Mouse (Mus musculus) hindbrain, embryonic 16.5 days (tissue): Measurements from ENCODE around the gene Celf2. TPM values are rescaled to one million over a fixed set of nuclear protein-coding genes. Genes with fewer than 3 reads are reported as not detected.

ENCODE experiments used
- ATAC-seq: fragments of 200-750 bp; cut with Nextera tagmentation; 2 replicates; pipeline ENCODE4 v1.8.0; 2017; ENCODE audit warnings: moderate TSS enrichment, moderate library complexity
- H3K27ac ChIP-seq: fragments of 300-500 bp; sonication (generic); 2 replicates; pipeline ENCODE4 v1.5.1; 2014; ENCODE audit warnings: low read depth, mild to moderate bottlenecking, control low read depth, low read length, moderate library complexity
- H3K27me3 ChIP-seq: fragments of 300-500 bp; sonication (generic); replicated peaks from 2 replicates; pipeline ENCODE4 v1.6.1; 2014; ENCODE audit warnings: low read length; ENCODE audit not compliant: control insufficient read depth, insufficient read depth
- H3K36me3 ChIP-seq: fragments of 300-500 bp; sonication (generic); 2 replicates; pipeline ENCODE4 v1.6.1; 2014; ENCODE audit warnings: mild to moderate bottlenecking, low read length, moderate library complexity, mixed read lengths; ENCODE audit not compliant: control insufficient read depth, insufficient read depth
- H3K4me1 ChIP-seq: fragments of 300-500 bp; sonication (generic); 2 replicates; pipeline ENCODE4 v1.6.1; 2014; ENCODE audit warnings: low read depth, low read length; ENCODE audit not compliant: control insufficient read depth, insufficient read depth
- H3K4me2 ChIP-seq: fragments of 300-500 bp; sonication (generic); 2 replicates; pipeline ENCODE4 v1.6.1; 2014; ENCODE audit warnings: mild to moderate bottlenecking, low read length, control low read depth, moderate library complexity
- H3K4me3 ChIP-seq: fragments of 300-500 bp; sonication (generic); 2 replicates; pipeline ENCODE4 v1.5.1; 2014; ENCODE audit warnings: mild to moderate bottlenecking, low read length, control low read depth, moderate library complexity
- H3K9ac ChIP-seq: fragments of 300-500 bp; sonication (generic); 2 replicates; pipeline ENCODE4 v1.6.1; 2014; ENCODE audit warnings: low read depth, mild to moderate bottlenecking, control low read depth, low read length, moderate library complexity
- H3K9me3 ChIP-seq: fragments of 300-500 bp; sonication (generic); 2 replicates; pipeline ENCODE4 v1.6.1; 2014; ENCODE audit warnings: mild to moderate bottlenecking, low read length, moderate library complexity; ENCODE audit not compliant: control insufficient read depth
- WGBS: fragments of 180-500 bp; shearing (Covaris S2); extraction: QIAGEN DNeasy Blood & Tissue Kit; methylation state at CpG from one replicate; pipeline ENCODE4 v1.1.7; 2014; 5-methylcytosine and 5-hydroxymethylcytosine counted together
- polyA plus RNA-seq: library from polyadenylated mRNA; unstranded; fragments of >200 nt; fragmentation: Nextera tagmentation; extraction: Ambion mirVana; gene quantifications from 2 replicates; pipeline ENCODE4 v1.2.1, GENCODE M21; 2015

Celf2 gene
- polyA plus RNA-seq, 1 experiment from 2014 or later: 130 TPM

DNA sequence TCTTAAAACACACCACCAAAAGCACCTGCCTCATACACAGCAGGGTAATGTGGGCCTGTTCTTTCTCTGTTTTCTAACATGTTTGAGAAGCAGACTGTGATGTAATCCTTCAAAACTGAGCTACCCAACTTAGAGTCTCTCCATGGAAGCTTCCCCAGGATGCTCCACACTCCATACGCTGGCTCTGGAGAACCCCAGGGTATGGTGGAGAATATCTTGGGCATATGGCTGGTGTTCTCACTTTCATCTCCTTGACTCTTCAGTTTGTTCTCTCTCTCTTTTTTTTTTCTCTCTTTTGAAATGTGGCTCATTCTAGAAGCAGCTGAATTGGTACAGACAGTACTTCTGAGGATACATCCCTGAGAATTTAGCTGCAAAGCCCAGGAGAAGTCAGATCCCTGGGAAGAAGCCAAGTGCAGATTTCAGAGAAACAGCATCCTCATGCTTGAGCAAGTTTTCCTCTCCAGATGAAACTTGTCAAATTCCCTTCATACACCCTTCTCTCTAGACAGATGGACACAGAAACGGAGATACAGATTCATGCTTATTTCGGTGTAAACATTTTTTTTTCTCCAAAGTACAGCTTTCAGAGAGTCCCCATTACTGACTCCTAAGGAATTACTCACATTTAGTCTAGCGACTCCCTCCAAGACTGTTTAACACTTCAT lies 581.5 kb downstream of the Celf2 start:
- Histone ChIP-seq H3K4me2 (no peak overlapping the region), H3K27ac (no peak overlapping the region), H3K4me1 (no peaks in the 10 kb centered on the region), H3K36me3 (no peaks in the 10 kb centered on the region), H3K4me3 (no peak overlapping the region), H3K9ac (no peak overlapping the region), H3K27me3 (no peaks in the 10 kb centered on the region), H3K9me3 (no peaks in the 10 kb centered on the region)
- ATAC-seq: no peak
- WGBS: 89% methylated on average over 4 of the region's 4 CpGs

DNA sequence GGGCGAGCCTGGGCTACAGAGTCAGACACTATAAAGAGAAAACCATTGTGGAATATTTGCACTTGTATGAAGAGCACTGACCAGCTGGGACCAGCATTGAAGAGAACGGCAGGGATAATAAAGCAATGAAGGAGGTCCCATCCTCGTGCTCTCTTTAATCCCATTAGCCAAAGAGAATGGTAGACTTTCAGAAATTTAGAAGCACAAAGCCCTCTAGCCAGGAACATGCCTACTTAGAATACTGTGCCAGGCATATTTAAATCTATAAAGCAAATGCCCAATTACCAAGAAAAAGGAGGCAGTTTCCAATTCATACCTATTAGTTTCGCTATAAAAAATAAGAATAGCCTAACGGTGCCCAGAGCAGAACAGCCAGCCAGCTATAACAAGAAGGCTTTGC lies 583.9 kb downstream of the Celf2 start:
- H3K4me1 ChIP-seq: no peaks in the 10 kb centered on the region
- H3K9ac ChIP-seq: no peak overlapping the region
- H3K27ac ChIP-seq: no peak overlapping the region
- H3K27me3 ChIP-seq: no peaks in the 10 kb centered on the region
- H3K36me3 ChIP-seq: no peaks in the 10 kb centered on the region
- WGBS: 61% methylated on average over 5 of the region's 5 CpGs
- H3K4me3 ChIP-seq: no peak overlapping the region
- no peak for ATAC-seq
- H3K9me3 ChIP-seq: no peaks in the 10 kb centered on the region
- H3K4me2 ChIP-seq: no peak overlapping the region

DNA sequence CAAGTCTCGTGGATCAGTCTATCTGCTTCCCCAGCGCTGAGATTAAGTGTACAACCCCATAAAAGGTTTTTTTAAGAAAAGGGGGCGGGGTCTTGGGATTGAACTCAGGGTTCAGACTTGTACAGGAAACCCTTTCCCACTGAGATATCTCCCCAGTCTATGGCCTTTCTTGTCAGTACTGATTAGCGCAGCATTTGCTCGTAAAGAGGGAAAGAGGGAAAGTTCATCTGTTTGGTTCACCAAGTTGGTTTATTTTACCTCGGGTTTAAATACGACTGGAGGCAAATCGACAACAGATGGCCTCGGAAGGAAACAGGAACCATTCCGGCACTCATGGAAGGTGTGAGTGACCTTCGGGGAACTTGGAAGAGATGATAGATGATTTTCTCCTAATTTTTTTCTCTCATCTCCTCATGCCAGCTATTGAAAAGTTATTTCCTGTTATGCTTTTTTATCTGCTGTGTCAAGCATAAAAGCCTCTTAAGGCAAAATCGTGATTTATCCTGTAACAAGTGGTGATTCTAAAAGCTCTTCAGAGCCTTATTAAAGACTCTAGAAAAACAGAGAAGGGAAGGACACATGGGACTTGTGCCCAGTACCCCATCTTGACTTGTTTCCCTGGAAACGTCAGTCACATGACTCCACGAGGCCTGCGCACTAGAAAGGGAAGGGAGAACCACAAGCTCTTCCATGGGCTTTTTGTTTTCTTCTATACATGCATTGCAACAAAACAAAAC lies 585.5 kb downstream of the Celf2 start:
- Histone ChIP-seq H3K36me3 (no peaks in the 10 kb centered on the region), H3K9me3 (no peaks in the 10 kb centered on the region), H3K27me3 (no peaks in the 10 kb centered on the region), H3K4me2 (no peak overlapping the region), H3K9ac (no peak overlapping the region), H3K27ac (no peak overlapping the region), H3K4me1 (no peaks in the 10 kb centered on the region), H3K4me3 (no peak overlapping the region)
- ATAC-seq: no peak
- 77% methylated on average over 15 of the region's 15 CpGs for WGBS

DNA sequence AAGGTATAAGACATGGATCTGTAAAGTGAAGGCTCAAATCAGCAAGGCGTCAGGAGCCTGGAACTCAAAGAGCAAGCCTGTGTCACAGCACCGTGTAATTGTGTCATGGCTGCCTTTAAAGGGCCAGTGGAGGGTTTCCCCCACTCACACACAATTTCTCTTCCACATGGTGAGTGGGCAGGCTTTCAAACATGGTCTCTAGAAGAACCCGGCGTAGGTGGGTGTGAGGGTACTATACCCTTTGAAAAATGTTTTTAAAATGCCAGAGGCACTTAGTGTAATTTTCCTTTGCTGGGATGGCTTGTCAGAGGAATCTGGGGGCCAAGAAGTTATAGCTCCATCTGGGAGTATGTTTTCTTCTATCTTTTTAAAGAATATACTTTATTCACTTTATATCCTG lies 594.0 kb downstream of the Celf2 start:
- Histone ChIP-seq H3K4me3 (no peak overlapping the region), H3K27me3 (no peaks in the 10 kb centered on the region), H3K9ac (no peak overlapping the region), H3K4me1 (no peaks in the 10 kb centered on the region), H3K36me3 (no peaks in the 10 kb centered on the region), H3K9me3 (no peaks in the 10 kb centered on the region), H3K27ac (no peak overlapping the region), H3K4me2 (no peak overlapping the region)
- WGBS: 87% methylated on average over 4 of the region's 4 CpGs
- ATAC-seq: no peak

DNA sequence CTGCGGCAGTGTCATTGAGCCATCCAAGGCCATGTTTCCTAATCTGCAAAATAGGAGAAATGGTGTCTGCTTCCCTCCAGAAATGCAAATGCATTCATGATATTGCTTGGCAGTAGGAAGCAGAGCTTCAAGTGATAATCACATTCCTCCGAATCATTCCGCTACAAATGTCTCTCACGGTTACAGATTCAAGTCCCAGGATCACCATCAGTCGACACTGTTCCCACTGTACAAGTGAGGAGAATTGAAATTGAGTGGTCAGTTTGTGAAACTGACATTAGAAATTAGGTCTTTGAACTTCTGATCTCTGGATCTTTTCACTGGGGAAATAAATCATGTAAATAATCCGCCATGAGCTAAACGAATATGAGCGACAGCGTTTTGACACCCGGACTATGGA lies 596.0 kb downstream of the Celf2 start:
- ATAC-seq: no peak
- no peaks in the 10 kb centered on the region for H3K4me1 ChIP-seq
- no peak overlapping the region for H3K4me2 ChIP-seq
- H3K4me3 ChIP-seq: no peak overlapping the region
- H3K36me3 ChIP-seq: no peaks in the 10 kb centered on the region
- WGBS: 82% methylated on average over 10 of the region's 10 CpGs
- no peaks in the 10 kb centered on the region for H3K27me3 ChIP-seq
- no peak overlapping the region for H3K27ac ChIP-seq
- H3K9me3 ChIP-seq: no peaks in the 10 kb centered on the region
- H3K9ac ChIP-seq: no peak overlapping the region

DNA sequence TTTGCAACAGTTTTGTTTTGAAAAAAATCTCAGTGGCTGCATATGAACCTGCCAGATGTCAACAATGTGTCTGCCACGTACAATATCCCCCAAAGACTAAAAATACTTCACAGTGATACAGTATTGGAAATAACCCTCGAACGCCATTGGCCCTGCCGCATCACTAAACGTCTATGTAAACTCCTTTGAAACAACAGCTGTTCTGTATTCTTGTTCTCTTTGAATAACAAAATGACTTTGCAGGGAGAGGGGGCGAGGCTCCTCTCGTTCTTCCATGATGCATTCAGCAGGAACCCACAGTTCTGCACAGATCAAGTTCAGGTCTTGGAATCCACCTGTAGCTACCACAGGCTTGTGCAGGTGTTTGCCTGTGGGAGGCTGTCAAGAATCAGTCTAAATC lies 597.4 kb downstream of the Celf2 start:
- no peak overlapping the region for H3K4me3 ChIP-seq
- no peak overlapping the region for H3K27ac ChIP-seq
- no peak overlapping the region for H3K9ac ChIP-seq
- H3K27me3 ChIP-seq: no peaks in the 10 kb centered on the region
- WGBS: 41% methylated on average over 7 of the region's 7 CpGs
- no peaks in the 10 kb centered on the region for H3K9me3 ChIP-seq
- H3K36me3 ChIP-seq: no peaks in the 10 kb centered on the region
- ATAC-seq: no peak
- H3K4me1 ChIP-seq: no peaks in the 10 kb centered on the region
- no peak overlapping the region for H3K4me2 ChIP-seq

DNA sequence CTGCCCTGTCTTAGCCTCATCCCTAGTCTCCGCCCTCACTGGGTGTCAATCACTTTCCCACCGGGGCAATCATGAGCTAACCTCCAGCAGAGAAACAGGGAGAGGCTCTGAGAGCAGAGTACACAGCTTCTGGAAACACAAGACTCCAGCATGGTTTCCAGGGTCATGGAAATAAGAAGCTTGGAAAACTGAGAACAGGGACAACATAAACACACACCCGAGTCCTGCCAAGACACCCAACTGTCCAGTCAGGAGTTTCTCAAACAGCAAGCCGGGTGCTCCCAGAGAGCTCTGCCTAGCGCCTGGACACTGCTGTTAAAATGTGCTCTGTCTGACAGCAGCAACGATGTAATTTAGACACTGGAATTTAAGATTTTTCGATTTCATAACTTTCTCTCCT lies 599.4 kb downstream of the Celf2 start:
- no peaks in the 10 kb centered on the region for H3K9me3 ChIP-seq
- H3K4me3 ChIP-seq: no peak overlapping the region
- ATAC-seq: no peak
- H3K9ac ChIP-seq: no peak overlapping the region
- H3K36me3 ChIP-seq: no peaks in the 10 kb centered on the region
- H3K27ac ChIP-seq: no peak overlapping the region
- H3K4me2 ChIP-seq: no peak overlapping the region
- no peaks in the 10 kb centered on the region for H3K4me1 ChIP-seq
- 77% methylated on average over 7 of the region's 7 CpGs for WGBS
- no peaks in the 10 kb centered on the region for H3K27me3 ChIP-seq

DNA sequence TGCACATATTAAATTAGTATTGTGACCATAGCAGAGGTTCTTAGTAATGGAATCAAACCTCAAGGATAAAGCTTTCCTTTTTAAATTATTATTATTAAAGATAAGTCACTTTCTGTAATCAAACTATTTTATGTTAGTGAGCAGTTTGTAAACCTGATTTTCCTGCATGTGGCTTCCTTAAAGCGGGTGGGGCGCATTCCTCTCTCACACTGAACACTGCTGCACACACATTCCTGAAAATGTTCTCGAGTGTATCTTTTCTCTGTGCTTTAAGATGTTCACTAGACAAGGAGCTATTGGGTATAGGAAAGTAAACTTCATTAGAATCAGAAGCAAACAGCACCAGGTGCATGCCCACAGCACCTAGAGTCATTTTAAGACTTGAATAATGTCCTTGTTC lies 605.0 kb downstream of the Celf2 start:
- peaks cover 2% of the 10 kb centered on the region; the same call in 1 of the 2 replicates for H3K4me1 ChIP-seq
- no peaks in the 10 kb centered on the region for H3K27me3 ChIP-seq
- H3K9me3 ChIP-seq: no peaks in the 10 kb centered on the region
- H3K4me3 ChIP-seq: no peak overlapping the region
- no peaks in the 10 kb centered on the region for H3K36me3 ChIP-seq
- H3K27ac ChIP-seq: no peak overlapping the region
- no peak overlapping the region for H3K9ac ChIP-seq
- H3K4me2 ChIP-seq: no peak overlapping the region
- ATAC-seq: no peak
- WGBS: 81% methylated on average over 3 of the region's 3 CpGs

DNA sequence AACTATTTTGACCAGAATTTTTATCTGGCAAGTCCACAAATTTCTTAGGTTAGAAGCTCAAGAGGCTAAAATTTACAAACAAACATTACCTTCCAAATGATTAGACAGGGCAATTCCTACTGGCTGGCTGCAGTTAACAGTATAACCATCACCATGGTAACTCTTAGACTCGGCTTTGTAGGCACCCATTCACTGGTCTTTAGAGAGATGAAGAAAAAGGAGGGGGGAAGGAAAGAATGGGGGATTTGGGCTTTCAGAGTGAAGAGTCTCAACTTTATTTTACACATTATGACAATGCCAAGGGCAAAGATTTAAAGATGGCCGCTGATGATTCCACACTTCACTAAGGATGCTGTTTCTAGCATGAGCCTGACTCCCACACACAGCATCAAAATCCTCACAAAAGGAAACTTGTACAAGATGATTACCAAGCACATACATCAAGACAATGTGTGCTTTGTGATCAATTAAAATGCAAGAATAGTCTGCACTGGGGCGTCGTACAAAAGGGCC lies 606.1 kb downstream of the Celf2 start:
- no peaks in the 10 kb centered on the region for H3K36me3 ChIP-seq
- WGBS: 8% methylated on average over 4 of the region's 4 CpGs
- no peak overlapping the region for H3K4me2 ChIP-seq

More for the DNA sequence above, 606.1 kb downstream of the Celf2 start:
- Histone ChIP-seq H3K27me3 (no peaks in the 10 kb centered on the region), H3K9me3 (no peaks in the 10 kb centered on the region), H3K27ac (no peak overlapping the region), H3K9ac (no peak overlapping the region), H3K4me1 (peaks cover 2% of the 10 kb centered on the region; the same call in 1 of the 2 replicates), H3K4me3 (no peak overlapping the region)
- ATAC-seq: peak; percentile 80
